Mouse (Mus musculus) E14TG2a.4 (cell line): ENCODE results near the gene Rai14.

ENCODE experiments used
- CTCF ChIP-seq: conservative IDR thresholded peaks from 2 replicates; pipeline ENCODE4 v1.5.1; 2014; ENCODE audit warnings: low read length
- NANOG ChIP-seq: IDR thresholded peaks from 2 replicates; pipeline ENCODE4 v1.6.1; 2014; ENCODE audit warnings: borderline replicate concordance, low read length, mixed read lengths

- TF ChIP-seq CTCF (peak; percentile 89), NANOG (no peak)
Observed at GRCm38 (mm10) chr15:10583408-10583807, 131.0 kb downstream of the Rai14 start.
